In the genomic region with DNA sequence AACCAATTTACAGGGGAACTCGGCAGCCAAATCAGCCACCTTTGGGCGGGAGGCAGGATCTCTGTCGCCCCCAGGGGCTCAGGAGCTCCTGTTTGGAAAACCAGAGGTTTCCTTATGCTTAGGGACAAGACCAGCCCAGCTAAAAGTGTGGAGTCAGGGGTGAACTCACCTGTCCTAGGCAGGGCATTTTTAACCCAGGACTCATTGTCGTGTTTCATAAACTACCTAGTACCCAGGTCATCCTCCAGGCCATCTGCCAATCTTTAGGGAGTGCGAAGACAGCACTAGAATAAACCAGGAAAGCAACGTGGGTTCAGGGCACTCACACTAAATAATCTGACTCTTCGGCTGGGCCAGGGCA, we compare ENCODE assay signal across 9 mouse cellular contexts.
DNase-seq lines count a peak whose midpoint lies in the region; ATAC-seq and TF ChIP-seq lines count a peak whose summit lies in the region.
"Had no signal": no experiment of that assay in that cellular context is flagged by ENCODE, and none has a peak within 500 bp of the region (broad histone marks: within the 10 kb centered on the region; RNA-seq: fewer than 3 reads in every experiment).

No protein-coding gene starts in this region.

- H3K4me1 ChIP-seq in kidney, embryonic 16.5 days (ENCODE audit: insufficient read depth, low read length), result peaks cover 11% of the 10 kb centered on the region
- H3K4me1 ChIP-seq in MEL (ENCODE audit: control insufficient read depth in 1 of 2, insufficient read depth in 2 of 2, low read length in 2 of 2), result no peaks in the 10 kb centered on the region
- peaks cover 30% of the 10 kb centered on the region for H3K4me1 ChIP-seq in embryonic facial prominence, embryonic 13.5 days
- H3K4me1 ChIP-seq in limb, embryonic 11.5 days (ENCODE audit: control insufficient read depth, insufficient read depth, low read length), result peaks cover 7% of the 10 kb centered on the region

- no peaks in the 10 kb centered on the region for H3K79me2 ChIP-seq in MEL (ENCODE audit: control insufficient read depth, insufficient read depth, low read length, poor library complexity)

- TF ChIP-seq CTCF in MEL (IDR thresholded peaks at IDR 0.05 in 2 of 3, conservative IDR thresholded peaks at IDR 0.05 in 1 of 3; ENCODE audit: control insufficient read depth in 1 of 3, insufficient read depth in 1 of 3, low read depth in 2 of 3, low read length in 3 of 3, poor library complexity in 1 of 3, severe bottlenecking in 1 of 3), result no peak

- no peak for DNase-seq in kidney, adult 8-10 months
- peak; percentile 3 for DNase-seq in MEL (ENCODE audit: low read depth, low spot score)
- DNase-seq in limb, embryonic 11.5 days (ENCODE audit: low spot score), result no peak
- DNase-seq in thymus, adult 18-20 months, result no peak
- DNase-seq in layer of hippocampus, adult 18-20 months (ENCODE audit: low spot score in 2 of 2), result no peak
- DNase-seq: cerebellum, adult 9-11 months had no signal

- TF ChIP-seq EP300 in MEL (IDR thresholded peaks at IDR 0.05; ENCODE audit: low read depth in 1 of 2, low read length in 2 of 2), result no peak

- H3K36me3 ChIP-seq in kidney, embryonic 16.5 days (ENCODE audit: insufficient read depth, low read length), result no peaks in the 10 kb centered on the region
- H3K36me3 ChIP-seq in MEL (ENCODE audit: control insufficient read depth in 1 of 2, insufficient read depth in 2 of 2, low read length in 2 of 2), result no peaks in the 10 kb centered on the region
- no peaks in the 10 kb centered on the region for H3K36me3 ChIP-seq in embryonic facial prominence, embryonic 13.5 days
- H3K36me3 ChIP-seq in limb, embryonic 11.5 days (ENCODE audit: control insufficient read depth, insufficient read depth, low read length), result no peaks in the 10 kb centered on the region

- WGBS in kidney, embryonic 16.5 days, result 40% methylated on average over 7 of the region's 7 CpGs
- WGBS in embryonic facial prominence, embryonic 13.5 days, result 36% methylated on average over 7 of the region's 7 CpGs
- WGBS in limb, embryonic 11.5 days, result 34% methylated on average over 7 of the region's 7 CpGs

- no peak for TF ChIP-seq RAD21 in MEL (IDR thresholded peaks at IDR 0.05; ENCODE audit: low read depth, low read length)

- no peak overlapping the region for H3K9ac ChIP-seq in kidney, embryonic 16.5 days (replicated peaks; ENCODE audit: low read length)
- H3K9ac ChIP-seq in MEL (ENCODE audit: control insufficient read depth, low read depth, low read length, poor library complexity, severe bottlenecking), result no peak overlapping the region
- no peak overlapping the region for H3K9ac ChIP-seq in embryonic facial prominence, embryonic 13.5 days
- 0 out of 2 replicates have a peak overlapping the region, but pooled peaks have one; percentile 23 for H3K9ac ChIP-seq in limb, embryonic 11.5 days (ENCODE audit: low read length)

- H3K9me3 ChIP-seq in kidney, embryonic 16.5 days (ENCODE audit: low read length), result no peaks in the 10 kb centered on the region
- no peaks in the 10 kb centered on the region for H3K9me3 ChIP-seq in MEL (replicated peaks; ENCODE audit: insufficient read depth, low read length)
- H3K9me3 ChIP-seq in embryonic facial prominence, embryonic 13.5 days, result no peaks in the 10 kb centered on the region
- no peaks in the 10 kb centered on the region for H3K9me3 ChIP-seq in limb, embryonic 11.5 days (ENCODE audit: control insufficient read depth, low read length)

- H3K27me3 ChIP-seq in kidney, embryonic 16.5 days (ENCODE audit: insufficient read depth, low read length), result peaks cover 6% of the 10 kb centered on the region
- H3K27me3 ChIP-seq in MEL (ENCODE audit: control insufficient read depth in 1 of 2, insufficient read depth in 2 of 2, low read length in 2 of 2), result no peaks in the 10 kb centered on the region
- H3K27me3 ChIP-seq in embryonic facial prominence, embryonic 13.5 days, result peaks cover 71% of the 10 kb centered on the region
- no peaks in the 10 kb centered on the region for H3K27me3 ChIP-seq in limb, embryonic 11.5 days (ENCODE audit: control insufficient read depth, insufficient read depth, low read length)

- no peak overlapping the region for H3K27ac ChIP-seq in kidney, embryonic 16.5 days (ENCODE audit: low read length)
- no peak overlapping the region for H3K27ac ChIP-seq in MEL (ENCODE audit: control insufficient read depth, low read depth, low read length)
- peak overlapping the region; percentile 40; the same call in 1 of the 2 replicates for H3K27ac ChIP-seq in embryonic facial prominence, embryonic 13.5 days
- H3K27ac ChIP-seq in limb, embryonic 11.5 days (replicated peaks; ENCODE audit: low read depth, low read length), result peak overlapping the region; percentile 55; the same call in 1 of the 2 replicates

- ATAC-seq in kidney, embryonic 16.5 days (ENCODE audit: low FRiP score, low TSS enrichment), result no peak; the same call in 1 of the 2 replicates
- no peak for ATAC-seq in embryonic facial prominence, embryonic 13.5 days (ENCODE audit: insufficient number of reproducible peaks, insufficient read depth, low FRiP score, low TSS enrichment, low read depth)
- ATAC-seq in limb, embryonic 11.5 days (ENCODE audit: insufficient number of reproducible peaks, low FRiP score, low TSS enrichment, low read depth), result peak; percentile 24; the same call in 1 of the 2 replicates
- ATAC-seq: inflammation-experienced regulatory T-cells, adult 6 months had no signal

- no peak overlapping the region for H3K4me3 ChIP-seq in kidney, embryonic 16.5 days (ENCODE audit: low read length)
- no peak overlapping the region for H3K4me3 ChIP-seq in MEL (ENCODE audit: control insufficient read depth in 1 of 2, insufficient read depth in 1 of 2, low read depth in 2 of 2, low read length in 2 of 2)
- H3K4me3 ChIP-seq in embryonic facial prominence, embryonic 13.5 days, result 0 out of 2 replicates have a peak overlapping the region, but pooled peaks have one; percentile 2
- H3K4me3 ChIP-seq in limb, embryonic 11.5 days (ENCODE audit: low read depth, low read length), result no peak overlapping the region

- H3K4me2 ChIP-seq in kidney, embryonic 16.5 days (replicated peaks; ENCODE audit: low read depth, low read length), result peak overlapping the region; percentile 37
- peak overlapping the region; percentile 40 for H3K4me2 ChIP-seq in embryonic facial prominence, embryonic 13.5 days
- peak overlapping the region; percentile 30; the same call in 1 of the 2 replicates for H3K4me2 ChIP-seq in limb, embryonic 11.5 days (ENCODE audit: low read depth, severe bottlenecking)

- TF ChIP-seq POLR2A in MEL (IDR thresholded peaks at IDR 0.05; ENCODE audit: control insufficient read depth in 1 of 2, insufficient read depth in 1 of 2, low read depth in 1 of 2, low read length in 2 of 2, poor library complexity in 1 of 2), result no peak

TF ChIP-seq in MEL, 35 proteins besides CTCF, POLR2A, EP300 and RAD21:
- TF ChIP-seq ZC3H11A (IDR thresholded peaks at IDR 0.05; ENCODE audit: low read depth, low read length) (no peak), MAFK (IDR thresholded peaks at IDR 0.05; ENCODE audit: borderline replicate concordance, low read depth, low read length) (no peak), NELFE (IDR thresholded peaks at IDR 0.05; ENCODE audit: low read depth, low read length) (no peak), E2F4 (IDR thresholded peaks at IDR 0.05; ENCODE audit: borderline replicate concordance, low read depth, low read length) (no peak), SIN3A (IDR thresholded peaks at IDR 0.05; ENCODE audit: low read length) (no peak), ETS1 (IDR thresholded peaks at IDR 0.05; ENCODE audit: low read depth, low read length) (no peak), HCFC1 (IDR thresholded peaks at IDR 0.05; ENCODE audit: low read depth, low read length) (no peak), MAZ (IDR thresholded peaks at IDR 0.05; ENCODE audit: low read depth, low read length) (no peak), CHD2 (IDR thresholded peaks at IDR 0.05; ENCODE audit: low read length) (no peak)

Comparison
In these comparisons a context has a peak if more than half of its experiments do, and no peak if none do; other contexts are left out.
1. H3K27ac ChIP-seq: peak in embryonic facial prominence, embryonic 13.5 days (single experiment) and limb, embryonic 11.5 days (single experiment); none in kidney, embryonic 16.5 days (single experiment) and MEL (single experiment).
2. Peak in every context shown above with its lines, with median percentiles within 50 percentile points of each other: H3K4me2 ChIP-seq.